Mouse (Mus musculus) bone marrow, adult 2 months (tissue): ENCODE data around the gene Gorasp1.

Experiments used
- CTCF ChIP-seq: fragments of 200-500 bp; IDR thresholded peaks from 2 replicates; pipeline ENCODE4 v1.5.1; 2011; ENCODE audit warnings: low read length, control low read depth; ENCODE audit not compliant: control insufficient read depth, insufficient read depth
- POLR2A ChIP-seq: fragments of 200-500 bp; IDR thresholded peaks from 2 replicates; pipeline ENCODE4 v1.6.1; 2011; ENCODE audit warnings: low read depth, mild to moderate bottlenecking, control low read depth, low read length, borderline replicate concordance; ENCODE audit not compliant: control insufficient read depth

GRCm38 (mm10) chr9:119925729-119926128 is 11.6 kb downstream of the Gorasp1 start:
- TF ChIP-seq CTCF (no peak), POLR2A (no peak)
